Mouse (Mus musculus) cerebellum, adult (tissue): ENCODE measurements around the gene Ttc28.

Source experiments
- ATAC-seq: cut with Nextera tagmentation; 2 replicates; pipeline ENCODE4 v1.9.2; 2017; ENCODE audit warnings: mild to moderate bottlenecking, moderate library complexity, mixed read lengths; ENCODE audit not compliant: insufficient number of reproducible peaks, low FRiP score, low TSS enrichment

The Ttc28 gene

GRCm38 (mm10) chr5:111073316-111073736, 193.7 kb downstream of the Ttc28 start:
- no peak for ATAC-seq

- no peak for ATAC-seq
Measured at GRCm38 (mm10) chr5:111074050-111074449, 194.4 kb downstream of the Ttc28 start.

- no peak for ATAC-seq
Measured at GRCm38 (mm10) chr5:111075841-111076240, 196.2 kb downstream of the Ttc28 start.

- ATAC-seq: no peak
Measured at GRCm38 (mm10) chr5:111077261-111077660, 197.7 kb downstream of the Ttc28 start.

GRCm38 (mm10) chr5:111080601-111081000, 201.0 kb downstream of the Ttc28 start:
- ATAC-seq: no peak

GRCm38 (mm10) chr5:111085849-111086248, 206.2 kb downstream of the Ttc28 start:
- ATAC-seq: no peak

- ATAC-seq: no peak
Measured at GRCm38 (mm10) chr5:111096750-111097149, 217.1 kb downstream of the Ttc28 start.

- no peak for ATAC-seq
Measured at GRCm38 (mm10) chr5:111097233-111098160, 217.9 kb downstream of the Ttc28 start.

GRCm38 (mm10) chr5:111098516-111099274, 219.1 kb downstream of the Ttc28 start:
- no peak for ATAC-seq

GRCm38 (mm10) chr5:111100585-111100984, 221.0 kb downstream of the Ttc28 start:
- ATAC-seq: no peak

GRCm38 (mm10) chr5:111101383-111101932, 221.9 kb downstream of the Ttc28 start:
- ATAC-seq: no peak

GRCm38 (mm10) chr5:111104801-111105200, 225.2 kb downstream of the Ttc28 start:
- no peak for ATAC-seq

GRCm38 (mm10) chr5:111111378-111111777, 231.8 kb downstream of the Ttc28 start:
- ATAC-seq: no peak

- no peak for ATAC-seq
Measured at GRCm38 (mm10) chr5:111113183-111113582, 233.6 kb downstream of the Ttc28 start.

- no peak for ATAC-seq
Measured at GRCm38 (mm10) chr5:111113694-111114375, 234.2 kb downstream of the Ttc28 start.

GRCm38 (mm10) chr5:111114597-111114996, 235.0 kb downstream of the Ttc28 start:
- no peak for ATAC-seq

- no peak for ATAC-seq
Measured at GRCm38 (mm10) chr5:111115519-111116350, 236.1 kb downstream of the Ttc28 start.

- no peak for ATAC-seq
Measured at GRCm38 (mm10) chr5:111119805-111120204, 240.2 kb downstream of the Ttc28 start.

- peak; percentile 75; the same call in 1 of the 2 replicates for ATAC-seq
Measured at GRCm38 (mm10) chr5:111120298-111120697, 240.7 kb downstream of the Ttc28 start.
